Mouse (Mus musculus): ENCODE measurements around the gene Igsf11. TPM values are rescaled to one million over a fixed set of nuclear protein-coding genes. Genes with fewer than 3 reads are reported as not detected.

Gene Igsf11
- under 1 TPM; 0.33 to 0.60 TPM for total RNA-seq (2021)

DNA sequence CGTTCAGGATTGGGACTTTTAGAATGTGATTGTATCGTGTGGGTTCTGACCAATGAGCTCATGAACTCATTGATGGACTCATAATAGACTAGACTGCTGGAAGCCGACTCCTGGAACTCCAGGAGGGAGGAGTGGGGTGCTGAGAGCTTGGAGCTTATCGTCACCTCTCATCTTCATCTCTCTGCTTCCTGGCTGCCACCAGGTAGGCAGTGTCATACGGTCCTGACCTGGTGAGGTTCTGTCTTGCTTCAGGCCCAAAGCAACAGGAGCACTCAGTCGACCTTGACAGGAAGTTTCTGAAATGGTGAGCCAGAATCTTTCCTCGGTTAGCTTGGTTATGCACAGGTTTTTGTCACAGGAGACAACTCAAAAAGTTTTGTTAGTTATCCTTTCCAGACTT, at the start of gene Igsf11:
Igsf11 (plus strand) TSS at position 301 of the 400 bp plus-strand sequence.
- intact Hi-C loops (cut with DNase I): no loop called here
- DNase-seq: no peak

DNA sequence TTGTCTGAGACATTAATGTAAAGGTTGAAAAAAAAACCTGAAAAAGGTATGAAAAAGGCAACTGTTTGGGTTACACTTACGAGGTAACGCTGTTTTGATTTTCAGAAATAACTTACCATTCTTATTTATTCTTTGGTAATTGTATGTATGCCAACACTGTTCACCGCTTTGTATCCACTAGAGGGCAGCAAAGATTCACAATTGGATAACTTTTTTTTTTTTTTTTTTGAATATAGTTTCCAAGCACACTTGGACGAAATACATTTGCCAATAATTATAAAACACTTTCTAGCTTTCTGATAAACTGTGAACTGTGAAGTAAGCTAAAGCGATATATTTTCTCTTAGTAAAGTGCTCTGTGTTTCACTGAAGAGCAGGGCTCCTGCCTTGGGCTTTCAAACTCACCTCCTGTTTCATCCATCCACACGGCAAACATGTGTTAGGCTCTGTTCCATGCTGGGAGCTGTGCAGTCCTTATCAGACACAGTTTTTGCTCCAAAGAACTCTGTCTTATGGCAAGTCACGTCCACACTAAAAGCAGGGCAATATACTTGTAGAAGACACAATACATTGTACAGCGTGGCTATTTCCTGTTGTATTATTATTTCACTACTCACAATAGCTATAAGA, 34.2 kb upstream of the Igsf11 start:
- no peak for DNase-seq
- intact Hi-C loops (cut with DNase I): loop anchor here (1.0 kb wide), 1 partner anchor 195 kb away; no protein-coding TSS in a partner anchor

DNA sequence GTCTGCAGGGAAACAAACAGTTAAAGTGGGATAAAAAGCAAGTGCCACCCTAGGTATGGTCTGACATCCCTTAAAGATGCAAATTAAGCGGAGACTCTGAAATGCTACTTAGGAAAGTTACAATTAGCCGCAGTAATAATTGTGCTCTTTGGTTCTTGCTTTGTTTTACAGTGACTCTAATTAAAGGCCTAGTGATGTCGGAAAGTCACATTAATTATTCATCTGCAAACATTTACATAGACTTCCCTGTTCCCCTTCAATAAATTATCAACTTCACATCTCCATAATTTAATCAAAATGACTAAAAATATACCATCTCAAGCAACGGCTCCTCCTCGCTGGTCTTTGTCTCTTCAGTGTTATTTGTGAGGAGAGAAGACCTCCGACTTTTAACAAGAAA, 31.9 kb upstream of the Igsf11 start:
- DNase-seq: no peak
- intact Hi-C loops (cut with DNase I): no loop called here

DNA sequence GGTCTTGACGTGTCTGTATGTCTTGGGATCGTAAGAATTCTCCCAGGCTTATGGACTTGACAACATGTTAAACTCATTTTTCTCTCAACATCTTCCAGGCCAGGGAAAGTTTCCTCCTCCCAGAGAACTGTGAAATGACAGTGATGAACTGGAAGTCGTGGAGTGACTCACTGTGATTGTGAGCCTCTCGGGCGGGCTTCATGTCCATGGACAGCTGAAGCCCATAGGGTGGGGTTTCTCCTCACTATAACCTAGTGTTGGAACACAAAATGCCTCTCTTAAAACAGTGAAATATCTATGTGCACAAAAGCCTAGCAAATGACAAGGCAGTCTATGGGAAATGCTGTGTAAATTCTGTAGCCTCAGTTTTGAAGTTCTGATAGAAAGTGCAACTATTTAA, 28.1 kb upstream of the Igsf11 start:
- no peak for DNase-seq
- intact Hi-C loops (cut with DNase I): no loop called here

DNA sequence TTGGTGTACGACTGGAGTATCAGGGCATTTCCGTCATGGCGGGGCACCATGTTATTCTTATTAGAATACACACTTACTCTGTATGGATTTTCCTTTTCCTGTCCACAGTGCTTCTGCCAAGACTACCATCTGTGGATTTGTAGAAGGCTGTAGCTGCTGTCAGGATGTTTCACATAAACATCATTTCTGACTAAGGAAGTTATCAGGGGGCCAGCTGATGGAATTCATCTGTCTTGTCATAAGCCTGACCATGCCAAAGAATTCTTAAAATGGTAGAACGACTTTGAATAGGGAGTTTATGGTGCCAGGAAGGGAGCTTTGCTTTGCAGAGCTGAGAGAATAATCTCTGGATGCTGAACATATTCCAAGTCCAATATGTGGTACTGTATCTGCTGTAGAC, 19.2 kb upstream of the Igsf11 start:
- intact Hi-C loops (cut with DNase I): no loop called here

DNA sequence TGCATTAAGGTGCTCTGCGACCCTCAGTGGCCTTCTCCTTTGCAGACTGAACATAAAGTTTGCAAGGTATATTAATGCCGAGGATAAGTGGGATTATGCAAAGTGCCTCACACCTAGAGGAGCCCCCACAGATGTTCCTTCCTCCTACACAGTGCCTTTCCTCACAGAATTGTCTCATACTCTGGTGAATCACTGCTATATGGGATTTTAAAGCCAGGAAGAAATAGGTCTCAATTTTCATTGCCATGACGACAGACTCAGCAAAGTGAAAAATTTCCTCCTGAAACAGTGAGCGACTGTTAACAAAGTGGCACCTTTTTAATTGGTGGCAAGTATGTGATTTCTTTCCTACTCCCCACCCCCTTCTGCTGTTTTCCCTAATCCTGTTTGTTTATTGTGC, 18.0 kb upstream of the Igsf11 start:
- DNase-seq: no peak
- intact Hi-C loops (cut with DNase I): no loop called here

More for the DNA sequence above, 19.2 kb upstream of the Igsf11 start:
- DNase-seq: no peak

DNA sequence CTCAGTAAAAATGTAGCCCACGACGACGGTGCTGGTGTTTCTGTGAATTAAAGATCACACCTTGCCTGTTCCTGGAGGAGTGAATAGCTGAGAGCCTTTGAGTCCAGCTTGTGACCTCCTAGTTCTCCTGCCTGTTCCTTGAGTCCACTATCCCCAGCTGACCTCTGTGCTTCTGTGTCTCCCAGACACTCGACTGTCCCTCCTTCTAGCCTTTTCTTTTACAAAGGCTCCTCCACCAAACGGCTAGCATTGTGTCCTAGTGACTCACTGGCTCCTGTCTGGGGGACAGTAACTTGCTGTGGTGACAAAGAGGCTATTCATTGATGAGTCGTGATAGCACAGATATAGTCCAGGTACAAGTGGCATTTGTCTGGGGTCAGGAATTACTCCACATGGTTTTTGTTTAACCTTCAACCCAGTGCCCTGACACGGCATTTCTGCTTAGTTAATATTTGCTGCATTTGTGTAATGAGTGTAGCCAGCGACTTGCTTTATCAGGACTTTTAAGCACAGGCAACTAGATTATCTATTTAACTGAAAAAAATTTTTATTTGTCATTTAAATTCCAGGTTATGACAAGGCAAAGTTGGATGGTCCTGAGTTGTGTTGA, 6.5 kb downstream of the Igsf11 start:
- DNase-seq: no peak
- intact Hi-C loops (cut with DNase I): no loop called here

DNA sequence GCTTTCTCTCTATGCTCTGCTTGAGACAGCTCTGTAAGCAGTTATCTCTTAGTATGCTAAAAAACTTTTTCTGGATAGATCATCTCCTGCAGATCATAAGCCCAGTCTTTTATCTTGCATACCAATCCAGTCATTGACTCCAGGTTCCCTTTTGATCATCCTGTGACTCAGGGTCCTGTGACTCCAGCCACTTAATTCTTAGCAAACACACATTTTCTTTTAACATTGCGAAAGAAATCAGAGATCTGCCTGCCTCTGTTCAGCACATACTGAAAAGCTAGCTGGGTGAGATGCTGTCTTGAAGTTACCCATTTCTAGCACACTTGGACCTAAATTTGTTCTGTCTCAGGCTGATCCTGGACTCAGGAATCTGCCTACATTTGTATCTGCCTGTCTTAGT, 7.6 kb downstream of the Igsf11 start:
- intact Hi-C loops (cut with DNase I): no loop called here
- no peak for DNase-seq

DNA sequence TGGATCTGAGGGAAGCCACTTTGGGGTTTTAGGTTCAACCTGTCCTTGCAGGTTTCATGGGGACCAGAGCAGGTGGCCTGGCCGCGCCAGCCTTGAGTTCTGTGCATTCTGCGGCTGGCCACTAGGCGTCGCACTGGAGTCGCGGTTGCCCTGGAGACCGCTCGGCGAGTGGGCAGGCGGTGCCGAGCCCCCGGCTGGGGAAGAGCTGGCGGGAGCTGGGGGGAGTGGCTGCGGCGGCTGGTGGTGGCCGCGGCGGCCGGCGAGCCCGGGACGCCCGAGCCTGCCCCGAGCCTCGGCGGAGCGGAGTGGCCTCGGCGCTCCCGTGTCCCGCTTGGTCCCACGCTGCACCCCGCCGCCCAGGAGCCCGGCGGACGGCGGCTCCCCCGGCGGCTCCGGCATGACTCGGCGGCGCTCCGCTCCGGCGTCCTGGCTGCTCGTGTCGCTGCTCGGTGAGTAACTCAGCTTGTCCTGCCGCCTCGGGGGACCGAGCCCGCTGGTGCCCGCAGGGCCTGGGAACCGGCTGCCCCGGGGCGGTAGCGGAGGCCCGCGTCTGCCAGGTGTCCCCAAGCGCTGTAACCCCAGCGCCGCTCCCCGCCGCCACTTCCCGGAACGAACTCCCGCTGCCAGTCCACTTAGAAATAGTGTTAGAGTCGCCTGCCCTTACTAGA, 9.8 kb downstream of the Igsf11 start:
- intact Hi-C loops (cut with DNase I): loop anchor here (1.0 kb wide), 1 partner anchor 151 kb away; no protein-coding TSS in a partner anchor
- DNase-seq: peak; percentile 92 to 93

DNA sequence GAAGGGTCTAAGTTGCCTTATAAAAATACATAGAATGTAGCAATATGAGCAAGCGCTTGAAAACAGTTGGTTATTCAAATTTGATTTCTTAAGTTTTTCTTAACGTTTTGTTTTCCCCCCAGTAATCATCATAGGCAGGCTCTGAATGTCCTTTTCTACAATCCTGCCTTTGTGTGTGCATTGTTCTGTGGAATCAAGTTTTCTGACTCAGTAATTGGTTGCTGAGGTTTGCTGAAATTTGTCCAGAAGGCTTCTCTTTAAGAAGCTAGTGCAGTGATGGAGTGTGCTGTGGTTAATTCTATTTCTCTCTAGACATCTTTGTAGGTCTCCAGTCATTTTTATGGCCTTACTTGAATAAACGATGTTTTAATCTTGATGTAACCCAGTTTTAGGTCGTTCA, 10.5 kb downstream of the Igsf11 start:
- DNase-seq: no peak
- intact Hi-C loops (cut with DNase I): no loop called here

DNA sequence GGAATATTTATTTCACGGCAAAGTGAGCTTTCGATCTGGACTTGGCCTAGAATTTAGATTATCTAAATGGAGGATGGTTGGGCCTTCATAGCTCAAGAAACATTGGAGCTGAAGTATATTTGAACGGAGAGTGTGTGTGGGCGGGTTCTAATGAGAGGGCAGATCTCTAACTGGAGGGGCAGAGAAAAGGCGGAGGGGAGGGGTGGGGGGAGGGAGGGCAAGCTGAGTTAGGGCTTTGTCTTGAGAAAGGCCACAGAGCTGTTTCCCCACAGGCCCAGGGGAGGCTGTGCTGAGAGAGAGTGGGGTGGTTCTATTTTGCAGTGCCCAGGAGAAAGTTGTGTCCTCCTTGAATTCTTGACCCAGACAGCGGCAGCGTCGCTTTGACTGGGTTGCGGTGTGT, 11.7 kb downstream of the Igsf11 start:
- no peak for DNase-seq
- intact Hi-C loops (cut with DNase I): no loop called here

DNA sequence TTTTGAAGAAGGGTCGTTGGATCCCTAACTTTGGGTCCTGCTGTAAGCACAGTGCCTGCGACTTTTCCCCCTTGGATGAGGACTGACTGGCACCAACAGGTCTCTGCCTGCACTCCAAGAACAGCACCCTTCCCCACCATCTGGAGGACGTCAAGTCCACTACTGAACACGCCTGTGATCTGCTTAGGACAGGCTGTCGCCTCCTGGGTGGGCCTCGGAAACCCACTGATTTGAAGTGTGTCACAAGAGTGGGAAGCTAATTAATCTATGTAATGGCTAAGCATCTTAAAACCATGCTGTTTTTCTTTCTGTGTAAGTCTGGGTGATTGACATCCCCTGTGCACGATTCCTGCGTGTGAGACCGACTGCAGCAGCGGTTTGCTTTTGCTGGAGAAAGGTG, 13.4 kb downstream of the Igsf11 start:
- DNase-seq: no peak
- intact Hi-C loops (cut with DNase I): no loop called here

DNA sequence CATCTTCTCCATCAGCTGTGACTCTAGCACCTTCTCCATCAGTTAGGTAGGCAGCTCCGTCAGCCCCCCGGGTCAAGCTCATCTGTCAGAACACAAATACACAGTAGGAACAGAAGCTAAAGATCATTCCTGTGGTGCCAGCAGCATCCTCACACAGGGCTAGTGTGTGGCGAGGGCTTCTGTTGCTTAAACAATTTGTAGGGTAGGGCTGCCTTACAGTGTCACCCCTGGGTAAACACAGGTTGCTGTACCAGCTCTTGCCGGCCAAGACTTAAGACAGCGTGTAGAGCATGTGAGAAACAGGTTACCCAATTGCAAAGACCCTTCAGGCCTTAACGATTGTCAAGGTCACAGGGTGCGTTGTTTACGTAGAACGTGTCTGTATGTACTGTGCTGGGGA, 15.8 kb downstream of the Igsf11 start:
- no peak for DNase-seq
- intact Hi-C loops (cut with DNase I): no loop called here

DNA sequence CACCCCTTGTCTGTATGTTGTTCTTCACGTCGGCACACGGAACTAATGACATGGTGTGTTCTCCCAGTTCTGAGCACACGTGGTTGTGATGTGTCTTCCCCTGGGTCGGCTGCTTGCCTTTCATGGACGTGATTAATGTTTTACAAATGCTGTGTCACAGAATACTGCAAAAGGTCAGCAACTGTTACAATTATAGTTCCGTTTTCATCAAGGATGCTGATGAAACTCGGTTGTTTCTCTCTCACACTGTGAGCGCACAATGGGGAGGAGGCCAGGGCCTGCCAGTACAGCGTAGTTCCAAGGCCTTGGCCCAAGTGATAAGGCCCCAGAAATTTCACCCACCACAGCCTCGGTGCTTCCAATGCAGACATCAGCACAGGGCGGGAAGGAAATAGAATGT, 17.0 kb downstream of the Igsf11 start:
- intact Hi-C loops (cut with DNase I): no loop called here
- no peak for DNase-seq

DNA sequence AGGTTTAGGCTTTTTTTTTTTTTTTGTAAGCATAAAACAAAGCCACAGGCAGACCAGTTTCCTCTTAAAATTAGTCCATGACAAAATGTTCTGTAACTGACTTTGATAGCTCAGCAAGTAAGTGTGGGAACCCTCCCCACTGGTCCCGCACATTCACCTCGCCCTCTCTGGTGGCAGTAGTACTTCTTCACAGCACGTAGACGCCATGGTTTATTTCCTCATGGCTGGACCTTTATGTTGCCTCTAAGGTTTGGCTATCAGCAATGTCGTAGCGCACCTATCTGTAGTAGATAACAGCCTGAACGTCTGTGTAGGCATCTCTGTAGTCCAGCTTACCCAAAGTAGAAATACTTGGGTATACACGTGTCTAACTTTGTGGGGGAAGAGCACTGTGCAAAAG, 17.6 kb downstream of the Igsf11 start:
- no peak for DNase-seq
- intact Hi-C loops (cut with DNase I): no loop called here

DNA sequence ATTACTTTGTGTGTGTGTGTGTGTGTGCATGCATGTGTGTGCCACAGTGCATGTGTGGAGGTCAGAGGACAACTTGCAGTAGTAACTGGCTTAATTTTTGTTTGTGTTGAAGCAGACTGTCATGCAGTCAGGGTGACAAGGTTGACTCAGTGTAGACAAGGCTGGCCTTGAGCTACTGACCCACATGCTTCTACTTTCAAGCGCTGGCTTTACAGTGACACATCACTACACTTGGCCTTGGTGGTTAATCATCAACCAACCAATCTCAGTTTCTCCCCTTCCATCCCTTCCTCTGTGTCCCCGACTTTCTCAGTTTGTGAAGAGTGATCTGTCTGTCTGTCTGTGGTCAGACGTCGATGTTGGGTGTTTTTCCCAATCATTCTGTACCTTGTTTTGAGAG, 23.0 kb downstream of the Igsf11 start:
- no peak for DNase-seq
- intact Hi-C loops (cut with DNase I): no loop called here

DNA sequence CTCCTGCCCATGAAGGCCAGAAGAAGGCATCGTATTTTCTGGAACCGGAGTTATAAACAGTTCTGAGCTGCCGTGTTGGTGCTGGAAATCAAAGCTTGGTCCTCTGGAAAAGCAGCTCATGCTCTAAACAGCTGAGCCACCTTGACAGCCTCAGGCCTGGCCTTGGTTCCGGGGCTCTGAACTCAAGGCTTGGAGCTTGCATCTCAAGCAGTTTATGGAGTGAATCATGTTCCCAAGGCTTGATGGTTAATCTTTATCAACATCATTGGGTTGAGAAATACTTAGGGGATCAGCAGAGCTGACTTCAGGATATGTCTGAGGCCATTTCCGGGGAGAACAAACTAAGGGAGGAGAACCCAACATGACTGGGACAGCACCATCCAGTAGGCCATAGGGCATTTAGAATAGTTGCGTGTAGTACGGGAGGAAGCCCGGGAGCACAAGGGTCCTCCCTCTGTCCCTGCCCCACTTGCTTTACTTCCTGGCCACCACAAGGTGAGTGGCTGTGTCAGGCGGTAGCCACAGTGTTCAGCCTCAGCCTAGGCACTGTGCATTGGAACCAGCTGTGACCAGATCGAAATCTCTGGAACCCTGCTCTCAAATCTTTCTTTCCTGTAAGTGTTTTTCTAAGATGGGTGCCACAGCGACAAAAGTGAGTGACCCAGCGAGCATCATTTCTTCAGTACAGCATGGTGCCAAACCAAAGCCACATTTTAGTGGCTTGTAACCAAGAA, 23.7 kb downstream of the Igsf11 start:
- no peak for DNase-seq
- intact Hi-C loops (cut with DNase I): no loop called here

DNA sequence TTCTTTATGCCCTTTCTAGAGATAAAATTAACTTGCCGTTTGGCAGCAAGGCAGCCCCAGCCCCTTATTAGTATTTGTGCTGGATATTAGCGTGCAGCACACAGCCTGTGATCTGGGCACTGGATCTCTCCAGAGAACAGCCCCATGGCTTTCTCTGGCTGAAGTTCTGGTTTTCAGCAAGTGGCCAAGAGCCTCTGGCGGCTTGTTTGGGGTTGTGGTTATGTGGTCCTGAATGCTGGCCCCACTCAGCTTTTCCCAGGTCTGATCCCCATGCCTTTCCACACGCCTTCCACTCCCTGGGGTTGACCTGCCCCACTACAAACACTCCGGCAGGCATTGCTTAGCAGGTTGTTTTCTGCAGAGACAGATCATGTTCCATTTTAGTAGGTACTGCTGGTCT, 24.4 kb downstream of the Igsf11 start:
- intact Hi-C loops (cut with DNase I): no loop called here
- DNase-seq: no peak

DNA sequence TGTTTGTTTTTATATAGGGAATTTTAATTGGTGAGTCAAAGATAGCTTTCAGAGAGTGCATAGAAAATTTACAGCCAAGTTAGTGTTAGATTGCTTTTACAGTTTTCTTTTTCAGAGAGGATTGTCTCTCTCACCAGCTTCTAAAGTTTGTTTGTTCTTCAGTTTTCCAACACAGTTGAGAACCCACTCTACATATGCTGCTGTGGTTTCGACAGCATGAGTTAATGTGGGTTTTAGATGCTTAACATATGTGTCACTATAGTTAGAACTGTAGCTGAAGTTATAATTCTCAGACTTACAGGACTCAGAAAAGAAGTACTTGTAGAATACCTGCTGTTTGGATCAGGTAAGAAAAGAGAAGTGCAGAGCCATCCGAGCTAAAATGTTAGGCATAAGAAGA, 25.6 kb downstream of the Igsf11 start:
- no peak for DNase-seq
- intact Hi-C loops (cut with DNase I): no loop called here

DNA sequence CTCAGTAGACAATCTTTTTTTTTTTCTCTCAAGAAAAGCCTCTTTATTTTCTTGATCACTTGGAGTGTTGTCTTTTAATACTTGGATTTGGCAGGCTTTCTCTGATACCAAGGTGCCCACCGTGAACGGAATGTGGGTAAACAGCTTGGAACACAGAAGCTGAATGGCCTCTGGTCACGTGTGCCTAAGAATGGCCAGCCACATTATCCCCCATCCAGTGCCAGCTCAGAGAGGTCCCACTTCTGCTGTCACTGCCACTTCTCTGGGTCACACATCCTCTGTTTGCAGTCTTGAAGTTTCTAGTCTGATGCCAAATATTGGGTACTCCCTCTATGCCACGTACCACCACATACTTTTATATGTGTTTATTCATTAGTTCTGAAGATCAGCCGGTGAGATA, 28.0 kb downstream of the Igsf11 start:
- intact Hi-C loops (cut with DNase I): no loop called here
- no peak for DNase-seq

DNA sequence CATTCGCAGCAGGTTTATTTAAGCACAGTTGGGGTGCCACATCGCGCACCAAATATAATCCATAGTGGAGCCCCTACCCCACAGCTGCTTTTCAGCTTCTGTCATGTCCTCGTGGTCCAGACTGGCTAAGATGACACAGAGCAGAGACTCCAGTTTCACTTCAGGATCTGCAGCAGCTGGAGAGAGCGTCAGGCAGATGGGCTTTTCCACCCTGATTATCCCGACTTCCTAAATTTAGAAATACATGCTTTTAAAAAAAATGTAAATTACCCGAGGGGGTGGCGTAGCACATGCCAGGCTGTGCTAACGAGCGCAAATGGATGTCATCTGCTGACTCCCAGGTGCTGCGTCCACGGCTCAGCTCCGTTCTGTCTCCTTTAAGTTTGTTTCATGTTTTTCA, 32.5 kb downstream of the Igsf11 start:
- no peak for DNase-seq
- intact Hi-C loops (cut with DNase I): no loop called here

DNA sequence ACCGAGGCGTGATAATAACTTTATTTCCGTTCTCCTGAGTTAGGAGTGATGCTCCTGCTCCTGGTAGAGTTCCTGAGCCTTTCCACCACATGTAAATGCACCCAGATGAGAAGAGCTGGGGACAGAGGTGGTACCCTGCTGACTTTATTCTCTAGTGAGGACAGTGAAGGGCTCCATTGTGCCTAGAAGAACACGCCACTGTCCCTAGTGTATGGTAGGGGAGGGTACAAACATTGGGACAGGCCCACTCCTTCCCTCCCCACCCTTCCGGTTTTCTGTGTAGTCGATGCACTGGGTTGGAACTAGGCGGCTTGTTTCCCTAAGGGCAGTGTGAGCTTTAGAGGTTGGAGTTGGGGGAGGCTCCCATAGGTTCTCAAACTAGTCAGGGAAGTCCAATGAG, 36.3 kb downstream of the Igsf11 start:
- intact Hi-C loops (cut with DNase I): no loop called here
- DNase-seq: no peak

Data from heart, postnatal 36 days (tissue).